Mouse (Mus musculus) limb, embryonic 15.5 days (tissue): ENCODE results near the gene Cntn6. TPM values are rescaled to one million over a fixed set of nuclear protein-coding genes. Genes with fewer than 3 reads are reported as not detected.
A peak's percentile ranks its signal among the peaks of the same experiment; 100 is the strongest.

Experiments
- ATAC-seq: fragments of 200-750 bp; cut with Nextera tagmentation; 2 replicates; pipeline ENCODE4 v1.8.0; 2017; ENCODE audit warnings: low read depth, moderate TSS enrichment; ENCODE audit not compliant: insufficient number of reproducible peaks, low FRiP score, low TSS enrichment
- H3K27ac ChIP-seq: fragments of 300-500 bp; sonication (generic); 2 replicates; pipeline ENCODE4 v1.5.1; 2015; ENCODE audit warnings: moderate library complexity, mild to moderate bottlenecking, inconsistent platforms
- H3K27me3 ChIP-seq: fragments of 300-500 bp; sonication (generic); 2 replicates; pipeline ENCODE4 v1.6.1; 2015; ENCODE audit warnings: inconsistent platforms
- H3K36me3 ChIP-seq: fragments of 300-500 bp; sonication (generic); 2 replicates; pipeline ENCODE4 v1.6.1; 2015; ENCODE audit warnings: inconsistent platforms
- H3K4me1 ChIP-seq: fragments of 300-500 bp; sonication (generic); 2 replicates; pipeline ENCODE4 v1.6.1; 2015; ENCODE audit warnings: inconsistent platforms
- H3K4me2 ChIP-seq: fragments of 300-500 bp; sonication (generic); 2 replicates; pipeline ENCODE4 v1.6.1; 2015; ENCODE audit warnings: mild to moderate bottlenecking, inconsistent platforms
- H3K4me3 ChIP-seq: fragments of 300-500 bp; sonication (generic); 2 replicates; pipeline ENCODE4 v1.5.1; 2015; ENCODE audit warnings: mild to moderate bottlenecking, inconsistent platforms
- H3K9ac ChIP-seq: fragments of 300-500 bp; sonication (generic); 2 replicates; pipeline ENCODE4 v1.6.1; 2015; ENCODE audit warnings: inconsistent platforms
- H3K9me3 ChIP-seq: fragments of 300-500 bp; sonication (generic); 2 replicates; pipeline ENCODE4 v1.6.1; 2016; ENCODE audit warnings: inconsistent platforms
- WGBS: fragments of 180-500 bp; shearing (Covaris S2); methylation state at CpG from one replicate; pipeline ENCODE4 v1.1.7; 2015; 5-methylcytosine and 5-hydroxymethylcytosine counted together
- polyA plus RNA-seq: library from polyadenylated mRNA; unstranded; fragments of >200 nt; fragmentation: Nextera tagmentation; extraction: Ambion mirVana; gene quantifications from 2 replicates; pipeline ENCODE4 v1.2.1, GENCODE M21; 2015

Gene Cntn6
- polyA plus RNA-seq: 0.51 and 0.52 TPM in 2 replicates

DNA sequence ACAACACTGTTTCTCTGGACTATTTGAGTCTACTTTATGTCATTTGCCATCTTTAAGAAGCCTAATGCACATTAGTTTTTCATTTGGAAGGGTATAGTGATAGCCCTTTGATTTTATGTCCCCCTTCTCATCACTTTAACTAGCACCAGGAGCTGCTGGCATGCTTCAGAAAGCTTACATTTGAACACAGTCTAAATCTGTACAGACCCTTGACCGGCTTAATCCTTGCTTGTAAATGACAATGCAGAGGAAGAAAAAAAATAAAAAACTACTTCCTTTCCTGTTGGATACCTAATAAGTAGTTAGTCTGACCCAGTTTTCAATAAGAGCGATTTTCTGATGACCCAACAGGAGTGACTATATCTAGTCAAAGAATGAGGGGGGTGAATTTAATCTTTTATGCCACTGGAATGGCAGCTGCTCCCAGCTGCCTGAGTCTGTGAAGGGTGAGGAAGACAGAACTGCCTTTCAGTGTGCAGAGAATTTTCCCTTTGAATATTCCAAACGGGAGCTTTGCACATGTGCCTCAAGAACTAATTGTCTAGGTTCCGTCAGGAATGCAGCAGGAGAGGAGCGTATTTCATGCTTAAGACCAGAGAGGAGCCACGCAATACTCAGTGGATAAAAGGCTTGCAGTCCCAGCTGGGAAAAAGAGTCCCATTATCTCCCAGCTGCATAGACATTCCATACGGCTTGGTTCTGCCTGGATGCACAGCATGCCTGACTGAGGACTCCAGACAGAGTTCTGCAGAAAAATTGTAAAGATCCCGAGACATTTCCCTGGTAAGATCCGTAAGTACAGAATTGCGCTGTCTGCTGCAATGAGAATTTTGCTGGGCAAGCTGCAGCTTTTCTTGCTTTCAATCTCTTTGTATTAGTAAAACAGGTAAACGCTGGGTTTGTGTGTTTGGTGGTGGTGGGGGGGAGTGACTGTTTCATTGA, at the start of gene Cntn6:
TSS of gene Cntn6 (plus strand) at position 301 of the 942 bp plus-strand sequence.
- 0 out of 2 replicates have a peak, but pooled peaks have one; percentile 14 for ATAC-seq
- Histone ChIP-seq H3K4me3 (no peak within 1 kb of the TSS), H3K36me3 (no peaks in the 10 kb centered on the region)

DNA sequence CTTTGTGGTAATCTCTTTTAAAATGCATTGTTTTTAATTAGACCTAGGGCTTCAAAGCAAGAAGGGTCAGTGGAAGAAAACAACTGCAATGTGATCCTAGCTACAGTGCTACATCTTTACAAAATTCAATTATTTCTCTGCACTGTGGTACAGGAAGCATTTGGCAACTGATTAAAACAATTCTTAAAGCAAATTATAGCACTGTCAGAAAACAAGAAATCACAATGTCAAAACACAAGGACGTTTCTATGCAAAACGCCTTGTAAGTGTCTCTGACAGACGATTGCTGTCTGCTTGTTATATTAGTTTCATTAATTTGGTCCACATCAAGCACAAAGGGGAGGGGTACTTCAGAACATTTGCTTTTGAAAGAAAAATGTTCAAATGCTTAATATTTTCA, 48.9 kb upstream of the Cntn6 start:
- no peaks in the 10 kb centered on the region for H3K9me3 ChIP-seq
- H3K9ac ChIP-seq: no peak overlapping the region
- no peaks in the 10 kb centered on the region for H3K4me1 ChIP-seq
- no peak overlapping the region for H3K27ac ChIP-seq
- H3K4me3 ChIP-seq: no peak overlapping the region
- H3K36me3 ChIP-seq: no peaks in the 10 kb centered on the region
- ATAC-seq: no peak
- no peak overlapping the region for H3K4me2 ChIP-seq
- no peaks in the 10 kb centered on the region for H3K27me3 ChIP-seq
- WGBS: 60% methylated on average over 3 of the region's 3 CpGs

More for the DNA sequence above, at the start of gene Cntn6:
- H3K9ac ChIP-seq: no peak within 1 kb of the TSS
- WGBS: 38% methylated on average over 11 of the region's 11 CpGs
- 0 out of 2 replicates have a peak within 1 kb of the TSS, but pooled peaks have one; percentile 3 for H3K4me2 ChIP-seq
- H3K27ac ChIP-seq: no peak within 1 kb of the TSS
- H3K27me3 ChIP-seq: no peaks in the 10 kb centered on the region
- no peaks in the 10 kb centered on the region for H3K9me3 ChIP-seq
- H3K4me1 ChIP-seq: no peaks in the 10 kb centered on the region

DNA sequence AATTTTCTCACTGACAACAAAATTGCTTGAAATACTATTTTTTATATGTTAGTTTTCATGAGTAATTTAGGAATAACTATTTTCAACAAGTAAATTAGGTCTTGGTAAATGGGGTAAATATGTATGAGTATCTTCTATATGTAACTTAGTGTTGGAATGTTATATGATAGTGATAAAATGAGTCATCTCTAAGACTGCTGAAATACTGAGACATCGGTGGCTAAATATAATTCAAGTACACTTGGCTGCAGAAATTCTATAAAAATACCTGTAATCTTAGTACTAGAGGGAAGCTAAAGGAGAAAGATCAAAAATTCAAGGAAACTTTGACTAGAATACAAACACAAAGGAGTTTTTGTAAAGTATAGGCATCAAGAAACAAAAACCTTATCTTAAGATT, 21.9 kb upstream of the Cntn6 start:
- H3K27ac ChIP-seq: no peak overlapping the region
- no peaks in the 10 kb centered on the region for H3K4me1 ChIP-seq
- H3K9ac ChIP-seq: no peak overlapping the region
- no peaks in the 10 kb centered on the region for H3K9me3 ChIP-seq
- no peak overlapping the region for H3K4me3 ChIP-seq
- H3K4me2 ChIP-seq: no peak overlapping the region
- 83% methylated on average over 1 of the region's 1 CpGs for WGBS
- no peaks in the 10 kb centered on the region for H3K36me3 ChIP-seq
- no peak for ATAC-seq
- no peaks in the 10 kb centered on the region for H3K27me3 ChIP-seq

DNA sequence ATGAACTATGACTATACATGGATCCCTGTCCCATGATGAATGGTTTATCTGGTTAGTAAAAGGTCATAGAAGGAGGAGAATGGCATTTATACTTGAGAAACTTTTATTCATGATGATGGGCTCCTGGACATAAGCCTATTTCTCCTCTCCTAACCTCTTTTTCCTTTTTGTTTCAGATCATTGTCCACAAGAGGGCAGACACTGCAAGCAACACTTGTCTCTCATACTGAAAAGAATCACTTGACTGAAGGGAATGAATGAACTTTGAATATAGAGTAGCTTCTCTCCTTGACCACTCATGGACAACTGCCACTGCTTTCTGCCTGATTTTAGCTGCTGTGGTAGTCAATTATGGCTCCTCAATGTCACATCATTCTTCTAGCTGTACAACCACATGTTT, 13.3 kb upstream of the Cntn6 start:
- Histone ChIP-seq H3K9ac (no peak overlapping the region), H3K4me2 (no peak overlapping the region), H3K27me3 (no peaks in the 10 kb centered on the region), H3K36me3 (no peaks in the 10 kb centered on the region), H3K4me3 (no peak overlapping the region), H3K4me1 (no peaks in the 10 kb centered on the region), H3K27ac (no peak overlapping the region), H3K9me3 (no peaks in the 10 kb centered on the region)
- ATAC-seq: no peak

DNA sequence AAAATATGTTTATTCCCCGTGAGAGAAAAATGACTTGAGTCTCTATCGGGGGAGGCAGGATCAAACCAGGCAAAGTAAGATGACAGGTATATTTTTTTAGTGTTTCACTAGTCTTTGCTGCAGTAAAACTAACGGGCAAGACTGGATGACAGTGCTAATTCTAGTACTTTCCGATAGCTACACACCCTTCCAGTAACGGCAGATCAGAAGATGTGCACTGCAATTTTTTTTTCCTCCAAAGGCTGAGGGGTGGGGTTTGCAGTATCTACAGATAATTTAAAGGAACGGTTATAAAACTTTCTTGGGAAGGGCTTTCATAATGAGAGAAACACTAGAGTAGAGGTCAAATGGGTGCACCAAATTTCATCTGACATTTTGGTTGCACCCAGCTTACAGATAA, 869 bp downstream of the Cntn6 start:
- Histone ChIP-seq H3K36me3 (no peaks in the 10 kb centered on the region), H3K4me1 (no peaks in the 10 kb centered on the region), H3K27me3 (no peaks in the 10 kb centered on the region), H3K27ac (no peak overlapping the region), H3K4me3 (no peak overlapping the region), H3K9ac (no peak overlapping the region), H3K4me2 (0 out of 2 replicates have a peak overlapping the region, but pooled peaks have one; percentile 3), H3K9me3 (no peaks in the 10 kb centered on the region)
- 66% methylated on average over 6 of the region's 6 CpGs for WGBS
- no peak for ATAC-seq

DNA sequence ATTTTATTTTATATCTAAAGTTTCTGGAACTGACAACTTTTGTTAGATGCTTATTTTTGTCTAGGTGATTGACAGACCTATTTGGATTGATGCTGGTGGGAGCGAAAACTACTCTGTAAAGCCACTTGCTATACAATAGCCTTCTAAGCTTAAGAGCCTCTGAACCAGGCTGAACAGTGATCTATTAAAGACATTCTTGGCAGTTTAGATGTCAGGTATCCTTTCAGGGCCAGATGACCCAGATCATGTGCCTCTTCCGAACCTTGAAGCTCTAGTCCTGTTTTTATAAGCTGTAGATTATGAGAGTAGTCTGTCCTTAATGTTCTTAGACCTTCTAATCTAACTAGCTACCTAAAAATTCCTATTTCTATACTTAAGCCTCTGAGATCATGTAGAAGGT, 3.2 kb downstream of the Cntn6 start:
- ATAC-seq: no peak
- 76% methylated on average over 2 of the region's 2 CpGs for WGBS
- no peaks in the 10 kb centered on the region for H3K9me3 ChIP-seq
- no peak overlapping the region for H3K4me2 ChIP-seq
- no peak overlapping the region for H3K27ac ChIP-seq
- H3K4me1 ChIP-seq: no peaks in the 10 kb centered on the region
- no peak overlapping the region for H3K4me3 ChIP-seq
- no peaks in the 10 kb centered on the region for H3K27me3 ChIP-seq
- no peak overlapping the region for H3K9ac ChIP-seq
- no peaks in the 10 kb centered on the region for H3K36me3 ChIP-seq

DNA sequence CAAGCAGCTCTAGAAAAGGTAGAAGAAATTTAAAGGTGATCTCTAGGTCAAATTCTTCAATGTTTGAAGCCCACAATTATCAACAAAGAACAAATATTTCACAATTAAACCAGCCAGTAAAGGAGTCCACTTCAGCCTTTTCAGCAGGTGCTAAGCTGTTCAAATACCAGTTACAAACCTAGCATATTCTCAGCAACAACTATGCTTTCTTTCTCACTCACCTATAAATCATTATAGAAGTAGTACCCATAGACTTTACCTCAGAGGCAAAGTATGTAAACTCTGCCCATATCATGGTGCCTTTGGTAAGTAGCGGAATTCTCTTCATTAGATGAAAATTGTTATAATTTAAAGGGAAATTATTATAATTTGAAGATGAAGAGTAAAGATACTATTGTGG, 71.4 kb downstream of the Cntn6 start:
- Histone ChIP-seq H3K36me3 (no peaks in the 10 kb centered on the region), H3K9ac (no peak overlapping the region), H3K27me3 (no peaks in the 10 kb centered on the region), H3K4me3 (no peak overlapping the region), H3K4me2 (no peak overlapping the region), H3K27ac (no peak overlapping the region), H3K9me3 (no peaks in the 10 kb centered on the region), H3K4me1 (no peaks in the 10 kb centered on the region)
- 89% methylated on average over 1 of the region's 1 CpGs for WGBS
- ATAC-seq: no peak

DNA sequence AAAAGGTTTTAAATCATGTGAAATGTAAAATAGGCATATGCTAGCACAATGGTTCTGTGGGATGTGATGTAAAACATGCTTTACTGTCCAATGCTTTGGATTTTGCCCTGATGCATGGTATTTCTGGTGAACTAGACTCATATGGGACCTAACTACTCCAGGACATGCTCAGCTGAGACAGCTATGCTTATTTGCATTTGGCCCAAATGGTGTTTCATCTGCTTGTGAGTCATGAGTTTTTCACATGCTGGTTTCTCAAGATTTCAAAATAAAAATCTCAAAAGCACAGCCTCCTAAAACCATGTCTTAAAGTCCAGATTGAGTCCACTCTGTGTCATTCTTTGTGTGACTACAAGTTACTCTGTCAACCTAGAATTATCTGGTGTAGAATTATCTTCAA, 77.0 kb downstream of the Cntn6 start:
- no peaks in the 10 kb centered on the region for H3K36me3 ChIP-seq
- ATAC-seq: no peak

DNA sequence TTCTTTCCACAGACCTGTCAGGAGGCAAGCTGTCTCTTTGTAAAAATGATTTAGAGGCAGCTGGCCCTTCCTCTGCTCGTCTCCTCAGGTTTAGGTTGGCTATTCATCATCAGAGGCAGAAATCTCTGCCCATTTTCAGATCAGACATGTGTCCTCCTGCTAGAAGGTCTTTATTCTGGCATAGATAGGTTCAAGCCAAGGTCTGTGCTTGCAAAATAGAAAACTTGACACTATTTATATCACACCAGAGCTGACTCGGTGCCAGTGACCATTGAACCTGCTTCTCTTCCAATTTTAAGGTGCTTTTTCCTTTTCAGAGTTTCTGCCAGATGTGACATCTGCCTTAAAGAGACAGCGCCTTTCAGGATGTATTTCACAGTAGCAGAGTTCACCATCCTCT, 95.4 kb downstream of the Cntn6 start:
- Histone ChIP-seq H3K9ac (no peak overlapping the region), H3K9me3 (no peaks in the 10 kb centered on the region), H3K4me3 (no peak overlapping the region), H3K4me2 (no peak overlapping the region), H3K36me3 (no peaks in the 10 kb centered on the region), H3K27me3 (no peaks in the 10 kb centered on the region), H3K27ac (no peak overlapping the region), H3K4me1 (no peaks in the 10 kb centered on the region)
- no peak for ATAC-seq
- WGBS: 46% methylated on average over 3 of the region's 3 CpGs

More for the DNA sequence above, 77.0 kb downstream of the Cntn6 start:
- H3K4me2 ChIP-seq: no peak overlapping the region
- H3K27me3 ChIP-seq: no peaks in the 10 kb centered on the region
- no peaks in the 10 kb centered on the region for H3K4me1 ChIP-seq
- H3K27ac ChIP-seq: no peak overlapping the region
- no peaks in the 10 kb centered on the region for H3K9me3 ChIP-seq
- no peak overlapping the region for H3K9ac ChIP-seq
- H3K4me3 ChIP-seq: no peak overlapping the region

DNA sequence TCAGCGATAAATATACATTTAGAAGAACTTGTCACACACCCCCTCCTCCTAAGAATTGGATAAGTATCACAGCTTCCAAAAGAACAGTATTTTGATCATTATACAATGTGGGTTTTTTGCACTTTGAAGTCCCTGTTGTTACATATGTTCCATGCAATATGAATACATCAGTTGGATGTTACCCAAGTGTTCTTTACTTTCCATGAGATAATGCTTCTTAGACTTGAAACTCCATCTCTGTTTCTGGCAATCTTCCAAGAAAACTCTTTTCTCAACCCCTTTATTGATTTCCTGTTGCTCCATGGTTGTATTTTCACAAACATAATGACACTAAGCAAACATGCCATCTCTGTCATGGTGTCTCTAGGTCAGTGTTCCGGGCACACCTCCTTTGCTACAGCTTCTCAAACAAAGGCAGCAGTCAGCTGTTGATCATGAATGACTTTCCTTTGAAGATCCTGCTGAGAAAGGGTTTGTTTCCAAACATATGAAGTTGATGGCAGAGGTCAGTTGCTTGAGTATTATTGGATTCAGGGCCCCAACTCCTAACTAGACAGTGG, 108.3 kb downstream of the Cntn6 start:
- 88% methylated on average over 2 of the region's 2 CpGs for WGBS
- Histone ChIP-seq H3K4me2 (no peak overlapping the region), H3K4me3 (no peak overlapping the region), H3K36me3 (no peaks in the 10 kb centered on the region), H3K9ac (no peak overlapping the region), H3K27me3 (no peaks in the 10 kb centered on the region), H3K27ac (no peak overlapping the region), H3K9me3 (no peaks in the 10 kb centered on the region), H3K4me1 (no peaks in the 10 kb centered on the region)
- ATAC-seq: no peak

DNA sequence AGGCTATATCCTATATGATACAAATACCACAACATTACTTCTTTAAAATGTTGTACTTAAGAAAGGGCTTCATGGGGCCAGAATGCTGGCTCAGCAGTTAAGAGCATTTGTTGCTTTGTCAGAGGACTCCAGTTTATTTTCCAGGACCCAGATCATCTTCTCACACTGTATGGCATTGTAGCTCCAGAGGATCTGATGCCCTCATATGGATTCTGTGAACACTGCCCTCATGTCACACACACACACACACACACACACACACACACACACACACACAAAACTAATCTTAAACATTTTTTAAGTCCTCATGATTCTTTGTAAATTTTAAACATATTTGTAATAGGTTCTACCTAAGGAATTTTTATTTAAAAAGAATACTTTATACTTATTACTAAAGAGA, 110.3 kb downstream of the Cntn6 start:
- no peak for ATAC-seq
- Histone ChIP-seq H3K9me3 (no peaks in the 10 kb centered on the region), H3K27me3 (no peaks in the 10 kb centered on the region), H3K4me3 (no peak overlapping the region), H3K36me3 (no peaks in the 10 kb centered on the region), H3K9ac (no peak overlapping the region), H3K4me2 (no peak overlapping the region), H3K4me1 (no peaks in the 10 kb centered on the region), H3K27ac (no peak overlapping the region)

DNA sequence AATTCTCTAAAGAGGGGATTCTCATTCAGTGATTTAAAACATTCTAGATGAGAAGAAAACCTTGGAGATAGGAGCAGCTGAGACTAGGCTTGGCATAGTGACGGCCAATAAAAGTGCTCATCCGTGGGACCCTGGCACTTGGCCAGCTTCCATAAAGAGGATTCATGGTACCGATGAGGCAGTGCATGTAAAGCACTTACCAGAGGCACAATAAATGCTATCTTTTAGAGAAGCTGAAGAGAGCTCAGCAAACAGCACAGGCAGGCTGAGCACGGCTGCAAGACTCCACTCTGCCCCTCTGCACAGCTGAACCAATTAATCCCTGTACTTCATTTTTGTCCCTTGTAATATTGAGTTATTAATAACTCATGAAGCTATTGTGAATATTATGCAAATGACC, 110.8 kb downstream of the Cntn6 start:
- Histone ChIP-seq H3K4me3 (no peak overlapping the region), H3K27me3 (no peaks in the 10 kb centered on the region), H3K4me1 (no peaks in the 10 kb centered on the region), H3K36me3 (no peaks in the 10 kb centered on the region), H3K9me3 (no peaks in the 10 kb centered on the region), H3K9ac (no peak overlapping the region), H3K4me2 (no peak overlapping the region), H3K27ac (no peak overlapping the region)
- ATAC-seq: no peak
- 52% methylated on average over 4 of the region's 4 CpGs for WGBS
